ENCODE assay signal across 12 mouse cellular contexts in the genomic region with DNA sequence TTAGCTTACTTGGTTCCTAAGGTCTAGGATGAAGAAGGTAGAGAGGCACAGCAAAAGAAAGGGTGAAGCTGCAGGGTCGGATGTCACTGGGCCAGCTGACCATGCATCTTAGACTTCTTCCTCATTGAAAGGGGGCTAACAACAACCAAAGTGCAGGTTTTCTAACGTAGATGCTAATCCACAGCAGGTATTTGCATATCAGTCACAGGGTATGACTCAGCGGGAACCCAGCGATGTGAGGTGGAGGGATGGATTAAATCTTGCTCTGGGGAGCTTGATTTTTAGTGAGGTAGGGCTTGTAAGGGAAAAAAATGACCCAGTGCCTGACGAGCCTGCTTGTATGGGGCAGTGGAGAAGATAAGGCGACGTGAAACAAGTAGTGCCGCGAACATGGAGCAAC. TPM values are rescaled to one million over a fixed set of nuclear protein-coding genes. Genes with fewer than 3 reads are reported as not detected.
DNase-seq lines count a peak whose midpoint lies in the region; ATAC-seq and TF ChIP-seq lines count a peak whose summit lies in the region.
"Had no signal": no experiment of that assay in that cellular context is flagged by ENCODE, and none has a peak within 500 bp of the region (broad histone marks: within the 10 kb centered on the region; RNA-seq: fewer than 3 reads in every experiment).

No protein-coding gene starts in this region.

- H3K27me3 ChIP-seq in hindbrain, embryonic 13.5 days, result peaks cover 40% of the 10 kb centered on the region
- no peaks in the 10 kb centered on the region for H3K27me3 ChIP-seq in hindbrain, embryonic 11.5 days (ENCODE audit: control insufficient read depth, insufficient read depth, low read length)
- peaks cover 37% of the 10 kb centered on the region for H3K27me3 ChIP-seq in neural tube, embryonic 13.5 days
- H3K27me3 ChIP-seq in stomach, postnatal 0 days (ENCODE audit: control insufficient read depth, insufficient read depth, low read length), result no peaks in the 10 kb centered on the region

- no peaks in the 10 kb centered on the region for H3K36me3 ChIP-seq in hindbrain, embryonic 13.5 days
- no peaks in the 10 kb centered on the region for H3K36me3 ChIP-seq in hindbrain, embryonic 11.5 days (ENCODE audit: control insufficient read depth, insufficient read depth, low read length)
- H3K36me3 ChIP-seq in neural tube, embryonic 13.5 days, result no peaks in the 10 kb centered on the region
- no peaks in the 10 kb centered on the region for H3K36me3 ChIP-seq in stomach, postnatal 0 days (ENCODE audit: control insufficient read depth, insufficient read depth, low read length)

- intact Hi-C loops in left cerebral cortex, postnatal 25 days (cut with DNase I), result no loop called here

- ATAC-seq in hindbrain, embryonic 13.5 days (ENCODE audit: low FRiP score), result no peak
- ATAC-seq in hindbrain, embryonic 11.5 days (ENCODE audit: low FRiP score), result no peak
- no peak for ATAC-seq in neural tube, embryonic 13.5 days (ENCODE audit: low read depth)
- ATAC-seq in stomach, postnatal 0 days (ENCODE audit: low FRiP score, low TSS enrichment), result no peak
- ATAC-seq: forebrain, postnatal 0 days had no signal

- WGBS in hindbrain, embryonic 13.5 days, result 15% methylated on average over 9 of the region's 9 CpGs
- WGBS in hindbrain, embryonic 11.5 days, result 11% methylated on average over 9 of the region's 9 CpGs
- 27% methylated on average over 9 of the region's 9 CpGs for WGBS in neural tube, embryonic 13.5 days
- 20% methylated on average over 9 of the region's 9 CpGs for WGBS in stomach, postnatal 0 days

- no peak overlapping the region for H3K9ac ChIP-seq in hindbrain, embryonic 13.5 days
- H3K9ac ChIP-seq in hindbrain, embryonic 11.5 days (ENCODE audit: low read depth, low read length), result no peak overlapping the region
- H3K9ac ChIP-seq in neural tube, embryonic 13.5 days, result no peak overlapping the region
- no peak overlapping the region for H3K9ac ChIP-seq in stomach, postnatal 0 days (ENCODE audit: low read length)
- H3K9ac ChIP-seq: forebrain, postnatal 0 days had no signal

- no peak for TF ChIP-seq CTCF in stomach, postnatal 0 days (IDR thresholded peaks at IDR 0.05; ENCODE audit: low read depth)

- H3K4me2 ChIP-seq in hindbrain, embryonic 13.5 days, result peak overlapping the region; percentile 26; the same call in 1 of the 2 replicates
- no peak overlapping the region for H3K4me2 ChIP-seq in hindbrain, embryonic 11.5 days (replicated peaks; ENCODE audit: low read depth, low read length)
- peak overlapping the region; percentile 22; the same call in 1 of the 2 replicates for H3K4me2 ChIP-seq in neural tube, embryonic 13.5 days
- H3K4me2 ChIP-seq in stomach, postnatal 0 days (replicated peaks; ENCODE audit: low read depth), result peak overlapping the region; percentile 48; the same call in 1 of the 2 replicates

- H3K4me1 ChIP-seq in hindbrain, embryonic 13.5 days (replicated peaks), result peaks cover 11% of the 10 kb centered on the region; the same call in 1 of the 2 replicates
- H3K4me1 ChIP-seq in hindbrain, embryonic 11.5 days (replicated peaks; ENCODE audit: control insufficient read depth, insufficient read depth, low read length), result no peaks in the 10 kb centered on the region
- peaks cover 13% of the 10 kb centered on the region; the same call in 1 of the 2 replicates for H3K4me1 ChIP-seq in neural tube, embryonic 13.5 days (replicated peaks)
- H3K4me1 ChIP-seq in stomach, postnatal 0 days (replicated peaks; ENCODE audit: control insufficient read depth, insufficient read depth), result no peaks in the 10 kb centered on the region

- no peak for TF ChIP-seq EP300 in stomach, postnatal 0 days (optimal IDR thresholded peaks at IDR 0.05)

- no peak overlapping the region; the same call in 1 of the 2 replicates for H3K4me3 ChIP-seq in hindbrain, embryonic 13.5 days
- H3K4me3 ChIP-seq in hindbrain, embryonic 11.5 days (ENCODE audit: low read depth, low read length), result no peak overlapping the region
- no peak overlapping the region for H3K4me3 ChIP-seq in neural tube, embryonic 13.5 days
- 0 out of 2 replicates have a peak overlapping the region, but pooled peaks have one; percentile 23 for H3K4me3 ChIP-seq in stomach, postnatal 0 days (ENCODE audit: low read depth, low read length)

- DNase-seq in hindbrain, embryonic 11.5 days (ENCODE audit: low spot score), result no peak
- no peak for DNase-seq in neural tube, embryonic 10.5 days (ENCODE audit: extremely low spot score, low spot score)
- DNase-seq in induced T-regulatory cell, adult 2 months (ENCODE audit: low read depth), result peak; percentile 47
- no peak for DNase-seq in stomach, postnatal 0 days (ENCODE audit: low spot score)
- DNase-seq in layer of hippocampus, adult 9-11 months, result no peak
- no peak for DNase-seq in left cerebral cortex, postnatal 25 days (ENCODE audit: low spot score in 2 of 2)
- DNase-seq: adrenal gland, postnatal 25 days; cerebellum, postnatal 25 days; forebrain, postnatal 0 days had no signal

- no peaks in the 10 kb centered on the region for H3K9me3 ChIP-seq in hindbrain, embryonic 13.5 days
- no peaks in the 10 kb centered on the region for H3K9me3 ChIP-seq in hindbrain, embryonic 11.5 days (ENCODE audit: control insufficient read depth, low read length)
- no peaks in the 10 kb centered on the region for H3K9me3 ChIP-seq in neural tube, embryonic 13.5 days
- no peaks in the 10 kb centered on the region for H3K9me3 ChIP-seq in stomach, postnatal 0 days (ENCODE audit: control insufficient read depth, low read length)

- no peak overlapping the region for H3K27ac ChIP-seq in hindbrain, embryonic 13.5 days
- no peak overlapping the region for H3K27ac ChIP-seq in hindbrain, embryonic 11.5 days (ENCODE audit: low read depth, low read length)
- no peak overlapping the region for H3K27ac ChIP-seq in neural tube, embryonic 13.5 days (replicated peaks)
- no peak overlapping the region for H3K27ac ChIP-seq in stomach, postnatal 0 days (replicated peaks)
- H3K27ac ChIP-seq: macrophage had no signal

RNA-seq across cellular contexts. Expression of gene Ets1, which starts 9.5 kb away (rescaled TPM):
- polyA plus RNA-seq in hindbrain, embryonic 13.5 days (2015; fragmentation: Nextera tagmentation; extraction: Ambion mirVana), result 23.2 and 24.3 TPM in 2 replicates
- 24.3 and 25.2 TPM in 2 replicates for polyA plus RNA-seq in hindbrain, embryonic 11.5 days (2014; fragmentation: Nextera tagmentation; extraction: Ambion mirVana)
- 25.2 and 26.1 TPM in 2 replicates for polyA plus RNA-seq in neural tube, embryonic 13.5 days (2015; fragmentation: Nextera tagmentation; extraction: Ambion mirVana)
- polyA plus RNA-seq in stomach, postnatal 0 days (2015; fragmentation: Nextera tagmentation; extraction: Ambion mirVana), result 8.8 and 9.9 TPM in 2 replicates
- 10 to 100 TPM; 11.2 to 12.9 TPM for total RNA-seq in left cerebral cortex, postnatal 25 days (2021)
